Mouse (Mus musculus): ENCODE results near the gene Igsf21.

- TF ChIP-seq POLR2A (IDR thresholded peaks at IDR 0.05; ENCODE audit: insufficient read length, low read depth) (no peak), TCF12 (IDR thresholded peaks at IDR 0.05; ENCODE audit: insufficient read depth, poor library complexity, severe bottlenecking) (no peak), MYOG (IDR thresholded peaks at IDR 0.05; ENCODE audit: control insufficient read depth in 1 of 3, insufficient read depth in 1 of 3, insufficient read length in 2 of 3, low read depth in 2 of 3) (no peak), E2F4 (IDR thresholded peaks at IDR 0.05; ENCODE audit: insufficient read depth) (no peak), MAX (IDR thresholded peaks at IDR 0.05; ENCODE audit: low read depth) (no peak)
Observed at GRCm38 (mm10) chr4:139977308-139977781, 269.2 kb downstream of the Igsf21 start.

All from myocyte (in vitro differentiated cells).